Mouse (Mus musculus) spleen, adult 2 months (tissue): ENCODE data around the gene Cdon.

ENCODE experiments used
- CTCF ChIP-seq: fragments of 200-500 bp; IDR thresholded peaks from 2 replicates; pipeline ENCODE4 v1.5.1; 2011; ENCODE audit warnings: mild to moderate bottlenecking, inconsistent platforms; ENCODE audit not compliant: insufficient read depth, insufficient read length, insufficient replicate concordance; ENCODE audit errors: extremely low read depth
- POLR2A ChIP-seq: fragments of 200-500 bp; IDR thresholded peaks from 2 replicates; pipeline ENCODE4 v1.6.1; 2011; ENCODE audit warnings: low read depth, low read length, inconsistent platforms

DNA sequence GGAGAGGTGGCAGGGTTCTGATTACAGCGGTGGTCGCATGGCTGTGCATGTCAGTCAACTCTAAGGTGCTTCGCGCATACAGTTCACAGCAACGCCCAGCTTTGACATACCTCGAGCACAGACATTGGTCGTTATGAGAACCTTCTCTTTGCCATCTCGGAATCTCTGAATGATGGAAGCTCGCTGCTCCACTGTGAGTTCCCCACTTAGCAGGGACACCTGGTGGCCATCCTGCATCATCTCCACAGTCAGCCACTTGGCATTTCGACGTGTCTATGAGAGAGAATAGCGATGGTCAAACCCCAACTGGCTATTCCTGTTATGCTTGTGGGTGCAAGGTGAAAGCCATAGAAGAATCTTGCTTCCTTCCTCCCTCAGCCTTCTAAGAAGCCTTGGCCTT is 124.8 kb downstream of the Cdon start:
- TF ChIP-seq POLR2A (no peak), CTCF (no peak)
